Mouse (Mus musculus): ENCODE results near the gene Ttc9c. TPM values are rescaled to one million over a fixed set of nuclear protein-coding genes. Genes with fewer than 3 reads are reported as not detected.

Gene Ttc9c
- polyA plus RNA-seq, 1 experiment: 18.7 TPM

DNA sequence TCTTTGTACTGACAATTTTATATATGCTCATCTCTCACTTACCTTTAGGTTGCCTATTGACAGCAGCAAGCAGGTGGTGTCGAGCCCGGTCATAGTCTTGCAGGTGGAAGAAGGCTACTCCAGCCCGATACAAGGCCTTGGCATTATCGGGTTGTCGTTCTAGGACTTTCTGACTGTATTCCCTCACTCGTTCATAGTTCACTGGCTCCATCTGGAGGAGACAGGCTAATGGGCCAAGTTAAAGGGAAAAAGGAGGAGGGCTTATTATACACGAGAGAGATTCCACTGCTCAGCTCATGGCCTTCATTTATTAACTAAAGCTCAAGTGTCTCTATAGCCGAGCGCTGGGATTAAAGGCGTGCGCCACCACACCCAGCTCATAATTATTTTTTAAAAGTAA, 3.3 kb downstream of the Ttc9c start:
- no peak for TF ChIP-seq MYOD1 (IDR thresholded peaks at IDR 0.05; ENCODE audit: control insufficient read depth in 1 of 3, insufficient read length in 2 of 3, low read depth in 2 of 3)
- TF ChIP-seq TCF12 (IDR thresholded peaks at IDR 0.05; ENCODE audit: insufficient read depth, poor library complexity, severe bottlenecking): no peak
- no peak for TF ChIP-seq CEBPB (IDR thresholded peaks at IDR 0.05; ENCODE audit: insufficient read depth, poor library complexity, severe bottlenecking)
- no peak for TF ChIP-seq MYOG (IDR thresholded peaks at IDR 0.05; ENCODE audit: control insufficient read depth in 1 of 3, insufficient read depth in 1 of 3, insufficient read length in 2 of 3, low read depth in 2 of 3)
- TF ChIP-seq TCF3 (IDR thresholded peaks at IDR 0.05; ENCODE audit: insufficient read length, low read depth): no peak
- no peak for TF ChIP-seq REST (IDR thresholded peaks at IDR 0.05; ENCODE audit: insufficient read depth, insufficient read length)
- TF ChIP-seq POLR2AphosphoS2 (IDR thresholded peaks at IDR 0.05; ENCODE audit: insufficient read length, low read depth): no peak
- no peak for TF ChIP-seq POLR2A (IDR thresholded peaks at IDR 0.05; ENCODE audit: insufficient read length, low read depth)
- no peak for TF ChIP-seq SRF (IDR thresholded peaks at IDR 0.05; ENCODE audit: control insufficient read depth, insufficient read length, low read depth)
- no peak for TF ChIP-seq MAX (IDR thresholded peaks at IDR 0.05; ENCODE audit: low read depth)
- TF ChIP-seq E2F4 (IDR thresholded peaks at IDR 0.05; ENCODE audit: insufficient read depth): no peak
- no peak for TF ChIP-seq USF1 (IDR thresholded peaks at IDR 0.05; ENCODE audit: low read depth)
- peaks cover 30% of the 10 kb centered on the region for H3K36me3 ChIP-seq (ENCODE audit: control insufficient read depth, insufficient read depth)

GRCm38 (mm10) chr19:8806810-8807209, 12.3 kb downstream of the Ttc9c start:
- Histone ChIP-seq H3ac (ENCODE audit: control insufficient read depth, insufficient read length) (no peak overlapping the region), H3K4me2 (ENCODE audit: low read depth) (no peak overlapping the region), H3K79me2 (ENCODE audit: control insufficient read depth, insufficient read depth) (no peaks in the 10 kb centered on the region), H3K4me3 (no peak overlapping the region), H3K36me3 (ENCODE audit: control insufficient read depth, insufficient read depth) (peaks cover 41% of the 10 kb centered on the region), H3K27me3 (ENCODE audit: control insufficient read depth, insufficient read depth, insufficient read length) (no peaks in the 10 kb centered on the region)
- no peak for TF ChIP-seq TCF3 (IDR thresholded peaks at IDR 0.05; ENCODE audit: insufficient read length, low read depth)
- TF ChIP-seq POLR2A (IDR thresholded peaks at IDR 0.05; ENCODE audit: insufficient read length, low read depth): no peak
- TF ChIP-seq MYOD1 (IDR thresholded peaks at IDR 0.05; ENCODE audit: control insufficient read depth in 1 of 3, insufficient read length in 2 of 3, low read depth in 2 of 3): no peak
- no peak for TF ChIP-seq SRF (IDR thresholded peaks at IDR 0.05; ENCODE audit: control insufficient read depth, insufficient read length, low read depth)
- TF ChIP-seq POLR2AphosphoS2 (IDR thresholded peaks at IDR 0.05; ENCODE audit: insufficient read length, low read depth): no peak
- no peak for TF ChIP-seq MYOG (IDR thresholded peaks at IDR 0.05; ENCODE audit: control insufficient read depth in 1 of 3, insufficient read depth in 1 of 3, insufficient read length in 2 of 3, low read depth in 2 of 3)
- no peak for TF ChIP-seq USF1 (IDR thresholded peaks at IDR 0.05; ENCODE audit: low read depth)
- TF ChIP-seq MAX (IDR thresholded peaks at IDR 0.05; ENCODE audit: low read depth): no peak
- no peak for TF ChIP-seq E2F4 (IDR thresholded peaks at IDR 0.05; ENCODE audit: insufficient read depth)
- TF ChIP-seq TCF12 (IDR thresholded peaks at IDR 0.05; ENCODE audit: insufficient read depth, poor library complexity, severe bottlenecking): no peak
- no peak for TF ChIP-seq CEBPB (IDR thresholded peaks at IDR 0.05; ENCODE audit: insufficient read depth, poor library complexity, severe bottlenecking)
- no peak for TF ChIP-seq REST (IDR thresholded peaks at IDR 0.05; ENCODE audit: insufficient read depth, insufficient read length)

More for the DNA sequence above, 3.3 kb downstream of the Ttc9c start:
- Histone ChIP-seq H3K79me2 (ENCODE audit: control insufficient read depth, insufficient read depth) (peaks cover 45% of the 10 kb centered on the region), H3K27me3 (ENCODE audit: control insufficient read depth, insufficient read depth, insufficient read length) (no peaks in the 10 kb centered on the region), H3K4me3 (no peak overlapping the region), H3ac (ENCODE audit: control insufficient read depth, insufficient read length) (no peak overlapping the region), H3K4me2 (ENCODE audit: low read depth) (no peak overlapping the region)

GRCm38 (mm10) chr19:8803879-8804660, 15.1 kb downstream of the Ttc9c start:
- peak overlapping the region; percentile 84 for H3K4me2 ChIP-seq (ENCODE audit: low read depth)
- no peaks in the 10 kb centered on the region for H3K79me2 ChIP-seq (ENCODE audit: control insufficient read depth, insufficient read depth)
- TF ChIP-seq POLR2AphosphoS2 (IDR thresholded peaks at IDR 0.05; ENCODE audit: insufficient read length, low read depth): peak; percentile 16
- TF ChIP-seq REST (IDR thresholded peaks at IDR 0.05; ENCODE audit: insufficient read depth, insufficient read length): no peak
- H3ac ChIP-seq (ENCODE audit: control insufficient read depth, insufficient read length): no peak overlapping the region
- H3K36me3 ChIP-seq (ENCODE audit: control insufficient read depth, insufficient read depth): peaks cover 26% of the 10 kb centered on the region
- no peaks in the 10 kb centered on the region for H3K27me3 ChIP-seq (ENCODE audit: control insufficient read depth, insufficient read depth, insufficient read length)
- peak overlapping the region; percentile 50 for H3K4me3 ChIP-seq

DNA sequence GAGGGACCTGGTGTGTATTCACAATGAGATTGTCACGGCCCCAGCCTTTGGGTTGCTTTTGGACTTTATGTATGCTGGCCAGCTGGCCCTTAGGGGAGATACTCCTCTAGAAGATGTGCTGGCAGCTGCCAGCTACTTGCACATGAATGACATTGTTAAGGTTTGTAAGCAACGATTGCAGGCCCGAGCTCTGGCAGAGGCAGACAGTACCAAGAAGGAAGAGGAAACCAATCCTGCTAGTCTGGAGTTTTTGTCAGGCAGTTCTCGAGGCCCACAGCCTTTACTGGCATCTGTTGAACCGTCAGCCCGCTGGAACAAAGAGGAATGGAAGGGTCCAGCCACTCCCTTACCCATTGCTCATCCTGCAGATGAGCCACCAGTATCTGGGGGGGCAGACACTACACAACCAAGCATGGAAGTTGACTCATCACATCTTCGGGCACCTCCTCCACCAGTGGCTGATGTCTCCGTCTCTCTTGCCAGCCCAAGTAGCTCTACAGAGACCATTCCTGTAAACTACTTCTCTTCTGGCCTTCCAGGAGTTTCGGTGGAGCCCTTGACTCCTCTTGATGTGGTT, 15.8 kb downstream of the Ttc9c start:
- H3K4me2 ChIP-seq (ENCODE audit: low read depth): peak overlapping the region; percentile 84
- TF ChIP-seq MYOG (IDR thresholded peaks at IDR 0.05; ENCODE audit: control insufficient read depth in 1 of 3, insufficient read depth in 1 of 3, insufficient read length in 2 of 3, low read depth in 2 of 3): no peak
- TF ChIP-seq POLR2A (IDR thresholded peaks at IDR 0.05; ENCODE audit: insufficient read length, low read depth): peak; percentile 48
- TF ChIP-seq POLR2AphosphoS2 (IDR thresholded peaks at IDR 0.05; ENCODE audit: insufficient read length, low read depth): peak; percentile 67
- TF ChIP-seq USF1 (IDR thresholded peaks at IDR 0.05; ENCODE audit: low read depth): no peak
- no peak for TF ChIP-seq MAX (IDR thresholded peaks at IDR 0.05; ENCODE audit: low read depth)
- no peak for TF ChIP-seq TCF3 (IDR thresholded peaks at IDR 0.05; ENCODE audit: insufficient read length, low read depth)
- no peak overlapping the region for H3ac ChIP-seq (ENCODE audit: control insufficient read depth, insufficient read length)
- H3K79me2 ChIP-seq (ENCODE audit: control insufficient read depth, insufficient read depth): peaks cover under 1% of the 10 kb centered on the region
- peak overlapping the region; percentile 50 for H3K4me3 ChIP-seq
- peaks cover 19% of the 10 kb centered on the region for H3K36me3 ChIP-seq (ENCODE audit: control insufficient read depth, insufficient read depth)
- H3K27me3 ChIP-seq (ENCODE audit: control insufficient read depth, insufficient read depth, insufficient read length): no peaks in the 10 kb centered on the region
